Mouse (Mus musculus): ENCODE results near the gene Trap1a.

DNA sequence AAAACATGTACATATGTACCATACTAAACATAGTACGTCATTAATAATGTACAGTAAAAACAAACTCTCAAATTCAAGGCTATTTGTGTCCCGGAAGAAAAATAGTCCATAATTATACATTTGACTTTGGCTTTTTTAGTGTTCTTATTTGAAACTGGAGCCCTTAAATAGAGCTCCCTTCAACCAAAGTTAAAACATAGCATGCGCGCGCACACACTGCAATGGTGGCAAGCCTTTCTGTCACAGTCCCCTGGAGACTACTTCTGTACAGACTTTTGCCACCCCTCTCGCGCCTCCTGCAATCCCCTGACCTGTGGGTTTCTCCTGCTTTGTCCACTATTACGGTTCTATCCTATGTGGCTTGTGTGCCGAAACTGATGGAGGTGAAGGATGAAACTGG, 900 bp upstream of the Trap1a start:
- no peak for TF ChIP-seq MYOD1 (IDR thresholded peaks at IDR 0.05; ENCODE audit: control insufficient read depth, insufficient read length, low read depth)
- TF ChIP-seq CTCF (IDR thresholded peaks at IDR 0.05; ENCODE audit: control insufficient read depth, insufficient read depth, insufficient read length): no peak
- no peak for TF ChIP-seq USF1 (IDR thresholded peaks at IDR 0.05; ENCODE audit: low read depth)
- TF ChIP-seq CEBPB (IDR thresholded peaks at IDR 0.05; ENCODE audit: low read depth): no peak
- no peak for TF ChIP-seq MYOG (IDR thresholded peaks at IDR 0.05; ENCODE audit: control insufficient read depth, extremely low read depth, insufficient read length)

Measured in C2C12 (cell line).